Mouse (Mus musculus) ES-E14 (cell line): ENCODE measurements around the gene Zfp593. TPM values are rescaled to one million over a fixed set of nuclear protein-coding genes. Genes with fewer than 3 reads are reported as not detected.

Experiments
- DNase-seq: peaks from one replicate; pipeline ENCODE4 v3.0.0-alpha.2; 2013; ENCODE audit warnings: low read depth, low spot score
- H3K27ac ChIP-seq: 2 replicates; pipeline ENCODE4 v1.5.1; 2012; ENCODE audit warnings: low read depth, mild to moderate bottlenecking, low read length, moderate library complexity, mixed read lengths; ENCODE audit not compliant: poor library complexity, insufficient read depth, severe bottlenecking
- H3K36me3 ChIP-seq: 2 replicates; pipeline ENCODE4 v1.6.1; 2012; ENCODE audit warnings: mild to moderate bottlenecking, low read length, moderate library complexity, mixed read lengths; ENCODE audit not compliant: control insufficient read depth, poor library complexity, insufficient read depth, severe bottlenecking
- H3K4me1 ChIP-seq, 2 experiments: fragments of 150-350 bp in 1 of 2; sonication (generic) in 1 of 2; 2 replicates each; pipeline ENCODE4 v1.6.1; 2012; ENCODE audit warnings: low read length in 2 of 2, mild to moderate bottlenecking in 1 of 2, mixed read lengths in 1 of 2; ENCODE audit not compliant: control insufficient read depth in 2 of 2, insufficient read depth in 2 of 2, poor library complexity in 1 of 2
- H3K4me3 ChIP-seq, 2 experiments: fragments of 150-350 bp in 1 of 2; sonication (generic) in 1 of 2; 2 replicates each; pipeline ENCODE4 v1.5.1; 2012; ENCODE audit warnings: low read length in 2 of 2, low read depth in 1 of 2, mild to moderate bottlenecking in 1 of 2, mixed read lengths in 1 of 2; ENCODE audit not compliant: insufficient read depth in 1 of 2, poor library complexity in 1 of 2, severe bottlenecking in 1 of 2
- H3K9ac ChIP-seq: 2 replicates; pipeline ENCODE4 v1.6.1; 2012; ENCODE audit warnings: low read depth, mild to moderate bottlenecking, low read length, mixed read lengths; ENCODE audit not compliant: poor library complexity, insufficient read depth, severe bottlenecking
- H3K9me3 ChIP-seq: fragments of 150-350 bp; sonication (generic); 2 replicates; pipeline ENCODE4 v1.6.1; 2012; ENCODE audit warnings: low read depth, mild to moderate bottlenecking, low read length; ENCODE audit not compliant: control insufficient read depth, insufficient read depth
- CHD2 ChIP-seq: IDR thresholded peaks from 2 replicates; pipeline ENCODE4 v1.6.1; 2014; ENCODE audit warnings: mild to moderate bottlenecking, low read depth, low read length, inconsistent platforms
- HCFC1 ChIP-seq: IDR thresholded peaks from 2 replicates; pipeline ENCODE4 v1.6.1; 2012; ENCODE audit warnings: low read length, inconsistent platforms, borderline replicate concordance; ENCODE audit not compliant: insufficient read depth
- MAFK ChIP-seq: IDR thresholded peaks from 2 replicates; pipeline ENCODE4 v1.6.1; 2014; ENCODE audit warnings: mild to moderate bottlenecking, low read depth, low read length, inconsistent platforms; ENCODE audit not compliant: insufficient read depth
- ZC3H11A ChIP-seq: IDR thresholded peaks from 2 replicates; pipeline ENCODE4 v1.6.1; 2012; ENCODE audit warnings: low read depth, mild to moderate bottlenecking, inconsistent platforms, low read length, borderline replicate concordance
- ZNF384 ChIP-seq: IDR thresholded peaks from 2 replicates; pipeline ENCODE4 v1.6.1; 2012; ENCODE audit warnings: low read depth, low read length, inconsistent platforms
- in situ Hi-C, 2 experiments: fragments of 600-800 bp; cut with MboI; formaldehyde crosslinking; loops; one replicate each; pipeline ENCODE4 v1.15.1; 2025; ENCODE audit warnings: low sequenced_read_pairs in 2 of 2, inconsistent platforms in 1 of 2; ENCODE audit not compliant: unreplicated experiment in 2 of 2
- total RNA-seq: library from RNA; depleted of rRNA; stranded (reverse); fragments of 300-350 nt; gene quantifications from 2 replicates; pipeline ENCODE4 v1.2.3, GENCODE M21; 2012

Zfp593 gene
- total RNA-seq, 1 experiment = 25.2 TPM

DNA sequence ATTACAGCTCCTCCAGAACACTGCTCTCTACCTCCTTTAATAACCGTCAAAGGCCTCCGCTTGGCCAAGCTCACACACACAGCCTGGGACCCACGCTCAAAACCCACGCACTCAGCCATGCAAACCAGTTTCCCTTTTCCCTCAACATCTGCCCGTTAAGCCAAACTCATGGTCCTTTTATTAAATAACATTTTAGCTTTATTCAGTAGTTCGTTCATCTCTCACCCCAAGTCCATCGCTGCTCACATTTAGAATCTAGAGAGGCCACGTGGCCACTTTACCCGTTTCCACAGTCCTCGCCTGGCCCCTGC lies 5.5 kb upstream of the Zfp593 start:
- Histone ChIP-seq H3K4me3 (peak overlapping the region; percentile 56 to 71), H3K4me1 (peaks cover 8 to 32% of the 10 kb centered on the region in 2 experiments), H3K9ac (peak overlapping the region; percentile 75), H3K27ac (no peak overlapping the region), H3K9me3 (no peaks in the 10 kb centered on the region), H3K36me3 (no peaks in the 10 kb centered on the region)
- no peak for DNase-seq
- in situ Hi-C loops = no loop called here
- TF ChIP-seq ZNF384 (no peak), ZC3H11A (no peak), MAFK (no peak), HCFC1 (no peak)

DNA sequence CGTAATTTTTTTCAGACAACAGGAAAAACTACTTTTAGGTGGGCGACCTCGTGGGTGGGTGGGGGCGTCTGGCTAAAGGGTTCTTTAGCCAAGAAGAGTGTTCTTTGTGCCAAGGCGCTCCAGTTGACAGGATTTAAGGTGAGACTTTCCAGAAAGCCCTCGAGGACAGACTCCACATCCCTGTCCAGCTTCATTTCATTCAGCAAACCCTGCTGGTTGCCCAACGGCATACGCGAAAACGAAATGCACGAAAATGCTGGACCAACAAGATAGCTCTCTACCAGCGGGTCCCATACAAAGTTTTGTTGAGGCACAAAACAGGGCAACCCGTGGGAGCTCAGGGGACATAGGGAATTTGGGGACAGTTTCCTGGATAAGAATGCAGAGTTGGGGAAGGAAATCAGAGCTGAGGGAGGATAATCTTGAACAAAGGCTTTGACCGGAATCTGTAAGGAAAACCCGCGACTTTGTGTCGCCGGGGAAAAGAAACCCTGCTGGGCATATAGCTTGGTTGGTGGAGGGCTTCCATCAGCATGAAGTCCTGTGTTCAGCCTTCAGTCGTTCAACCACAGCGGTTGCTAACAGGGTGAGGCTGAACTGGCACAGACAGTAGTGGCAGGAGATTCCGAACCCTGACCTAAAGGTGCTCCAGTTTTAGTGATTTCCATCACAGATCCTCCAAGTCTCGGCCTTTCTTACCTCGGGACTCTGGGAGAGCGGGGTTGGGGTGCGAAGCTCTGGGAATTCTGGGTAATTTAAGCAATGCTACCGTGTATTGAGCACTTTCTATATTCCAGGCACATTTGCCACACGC lies 4.9 kb upstream of the Zfp593 start:
- H3K9ac ChIP-seq = peak overlapping the region; percentile 59; the same call in 1 of the 2 replicates
- no peak for DNase-seq
- H3K4me3 ChIP-seq = peak overlapping the region; percentile 65 to 71
- H3K36me3 ChIP-seq = no peaks in the 10 kb centered on the region
- H3K9me3 ChIP-seq = no peaks in the 10 kb centered on the region
- in situ Hi-C loops = no loop called here
- peaks cover 8 to 28% of the 10 kb centered on the region in 2 experiments for H3K4me1 ChIP-seq
- no peak overlapping the region for H3K27ac ChIP-seq
- TF ChIP-seq ZNF384 (no peak), ZC3H11A (no peak), HCFC1 (no peak), CHD2 (no peak), MAFK (no peak)

DNA sequence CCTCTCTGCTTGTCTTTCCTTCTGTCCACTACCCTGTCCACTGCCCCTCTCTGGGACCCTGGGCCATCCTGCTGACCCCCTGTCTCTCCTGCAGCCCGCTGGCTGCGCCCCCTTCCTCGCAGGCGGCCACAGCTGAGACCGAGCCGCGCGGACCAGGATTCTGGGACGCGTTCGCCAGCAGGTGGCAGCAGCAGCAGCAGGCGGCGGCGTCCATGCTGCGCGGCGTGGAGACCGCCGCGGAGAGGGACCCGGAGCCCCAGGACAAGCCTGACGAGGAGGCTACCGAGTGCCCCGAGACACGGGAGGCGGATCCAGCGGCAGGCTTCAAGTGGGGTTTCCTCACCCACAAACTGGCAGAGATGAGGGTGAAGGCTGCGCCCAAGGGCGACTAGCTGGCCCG lies 4.3 kb upstream of the Zfp593 start:
- TF ChIP-seq ZC3H11A (no peak), CHD2 (no peak), MAFK (no peak), ZNF384 (no peak), HCFC1 (no peak)
- DNase-seq = no peak
- peaks cover 6 to 25% of the 10 kb centered on the region in 2 experiments; a peak in 3 of 4 replicates for H3K4me1 ChIP-seq
- H3K9me3 ChIP-seq = no peaks in the 10 kb centered on the region
- H3K9ac ChIP-seq = peak overlapping the region; percentile 59; the same call in 1 of the 2 replicates
- H3K4me3 ChIP-seq = peak overlapping the region; percentile 54 to 65
- no peak overlapping the region for H3K27ac ChIP-seq
- H3K36me3 ChIP-seq = no peaks in the 10 kb centered on the region
- in situ Hi-C loops = no loop called here

DNA sequence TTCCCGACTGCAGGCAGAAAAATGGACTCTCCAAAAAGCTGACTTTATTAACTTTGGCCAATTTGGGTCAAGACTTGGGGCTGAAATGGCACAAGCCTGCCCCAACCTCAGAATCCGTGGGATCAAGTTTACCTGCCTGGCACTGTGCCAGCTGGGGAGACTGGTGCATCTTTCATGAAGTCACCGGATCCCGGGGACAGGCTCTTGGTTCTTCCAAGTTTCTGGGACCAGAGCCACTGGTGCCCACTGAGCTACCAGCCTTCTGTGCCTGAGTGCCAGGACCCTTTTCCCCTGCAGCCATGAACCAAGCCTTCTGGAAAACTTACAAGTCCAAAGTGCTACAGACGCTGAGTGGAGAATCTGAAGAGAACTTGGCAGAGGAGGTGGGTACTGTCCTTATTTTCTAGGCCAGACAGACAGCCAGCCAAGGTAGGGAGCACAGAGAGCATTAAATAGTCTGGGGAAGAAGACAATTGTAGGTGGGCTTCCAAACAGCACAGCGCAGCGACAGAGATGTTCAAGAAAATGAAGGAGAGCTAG lies 1.4 kb upstream of the Zfp593 start, which contains the start of gene Gm30191:
Gene Gm30191 (plus strand): TSS at position 217 of the 540 bp plus-strand sequence.
- DNase-seq = no peak
- H3K36me3 ChIP-seq = peaks cover 10% of the 10 kb centered on the region; the same call in 1 of the 2 replicates
- no peak for TF ChIP-seq MAFK
- no peak for TF ChIP-seq CHD2
- no peak for TF ChIP-seq HCFC1
- TF ChIP-seq ZNF384 = no peak
- no peak for TF ChIP-seq ZC3H11A
- H3K9me3 ChIP-seq = no peaks in the 10 kb centered on the region
- in situ Hi-C loops = no loop called here
- H3K4me1 ChIP-seq = peaks cover 0 to 19% of the 10 kb centered on the region in 2 experiments; a peak in 3 of 4 replicates
- no peak within 1 kb of the TSS for H3K4me3 ChIP-seq
- H3K9ac ChIP-seq = no peak within 1 kb of the TSS
- no peak within 1 kb of the TSS; the same call in 1 of the 2 replicates for H3K27ac ChIP-seq
